Mouse (Mus musculus) adrenal gland, postnatal 36 days (tissue): ENCODE measurements at regions not wholly inside any gene's neighbourhood (a gene's known extent, or its start where the extent isn't known, plus 50 kb on each side); places are given as distances from the start of the nearest gene placed in this dataset.
A peak's percentile ranks its signal among the peaks of the same experiment; 100 is the strongest.

Experiments
- DNase-seq, 2 experiments: peaks; one replicate each; pipeline ENCODE4 v3.0.0; 2021; ENCODE audit warnings: mixed read lengths in 1 of 2

- no peak for DNase-seq
These were observed 52.4 kb upstream of the Mfge8 start for GRCm38 (mm10) chr7:79201246-79201645.

- peak; percentile 59 to 68 for DNase-seq
These were observed 53.5 kb upstream of the Mfge8 start for GRCm38 (mm10) chr7:79202336-79202735.

- no peak for DNase-seq
These were observed 54.6 kb upstream of the Mfge8 start for GRCm38 (mm10) chr7:79203481-79203880.

- no peak for DNase-seq
These were observed 58.3 kb upstream of the Mfge8 start for GRCm38 (mm10) chr7:79207140-79207539.

DNA sequence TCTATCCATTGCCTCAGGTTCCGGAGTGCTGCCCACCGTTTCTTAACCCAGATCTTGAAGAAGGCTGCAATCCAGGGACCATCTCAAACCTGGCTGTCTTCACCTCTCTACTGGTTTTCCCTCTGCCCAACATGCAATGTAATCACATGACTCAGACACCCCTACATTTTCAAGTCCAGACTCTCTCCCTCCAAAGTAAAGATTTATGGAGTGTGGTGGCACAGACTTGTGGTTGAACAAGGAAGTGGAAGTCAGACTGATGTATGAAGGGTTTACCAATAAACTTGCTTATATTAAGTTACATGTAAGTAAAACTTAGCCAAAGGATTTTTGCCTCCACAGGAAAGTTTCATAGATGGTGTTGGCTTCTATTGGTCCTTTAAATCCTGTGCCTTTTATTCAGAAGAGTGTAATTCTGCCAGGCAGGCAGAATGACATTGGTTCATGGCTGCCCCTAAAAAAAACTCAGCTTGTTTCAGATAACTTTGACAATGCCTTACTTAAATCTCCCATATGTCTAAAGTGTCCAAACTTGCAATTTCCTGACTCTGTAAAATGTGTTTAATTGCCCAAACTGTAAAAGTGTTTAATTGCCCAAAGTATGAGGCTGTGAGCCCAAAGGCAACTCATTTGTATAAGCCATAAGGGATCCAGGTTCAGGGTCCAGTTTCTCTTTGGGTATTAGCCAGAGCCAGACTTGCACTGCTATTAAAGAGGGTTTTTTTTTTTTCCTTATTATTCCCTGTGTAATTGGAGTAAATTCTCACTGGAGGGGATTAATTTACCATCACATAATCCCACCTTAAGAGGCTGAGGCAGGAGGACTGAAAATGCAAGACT, 61.7 kb upstream of the Mfge8 start:
- DNase-seq, result no peak

DNA sequence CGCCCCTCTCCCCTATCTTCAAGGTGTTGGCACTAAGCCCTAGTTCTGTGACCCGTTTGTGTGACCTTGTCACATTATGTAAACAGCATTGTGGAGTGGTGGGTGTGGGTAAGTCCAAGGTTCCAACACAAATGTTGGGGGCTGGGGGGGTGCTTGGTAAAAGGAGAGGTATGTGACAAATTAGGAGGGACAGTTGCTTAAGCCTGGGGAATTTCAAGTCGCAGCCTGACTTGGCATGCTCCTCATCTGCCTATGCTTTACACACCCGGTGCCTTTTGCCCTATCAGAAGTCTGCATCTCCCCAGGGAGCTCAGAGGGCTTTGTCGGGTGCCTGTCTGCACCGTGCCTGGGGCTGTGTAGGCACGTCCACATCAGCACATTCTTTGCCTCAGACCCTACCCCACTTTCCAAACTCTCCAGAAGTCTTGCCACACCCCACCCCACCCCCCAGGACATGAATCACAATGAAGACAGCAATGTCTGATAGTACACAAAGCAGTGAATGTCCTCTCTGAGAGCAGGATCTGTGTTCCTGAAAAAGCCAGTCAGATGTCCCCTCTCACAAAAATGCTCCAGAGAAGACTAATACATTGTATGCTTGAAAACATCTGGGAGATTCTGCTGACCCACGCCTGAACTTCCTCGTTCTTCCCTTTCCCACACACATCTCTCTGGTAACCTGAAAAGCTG, 61.6 kb upstream of the Abhd2 start:
- DNase-seq, result peak; percentile 19 to 41

DNA sequence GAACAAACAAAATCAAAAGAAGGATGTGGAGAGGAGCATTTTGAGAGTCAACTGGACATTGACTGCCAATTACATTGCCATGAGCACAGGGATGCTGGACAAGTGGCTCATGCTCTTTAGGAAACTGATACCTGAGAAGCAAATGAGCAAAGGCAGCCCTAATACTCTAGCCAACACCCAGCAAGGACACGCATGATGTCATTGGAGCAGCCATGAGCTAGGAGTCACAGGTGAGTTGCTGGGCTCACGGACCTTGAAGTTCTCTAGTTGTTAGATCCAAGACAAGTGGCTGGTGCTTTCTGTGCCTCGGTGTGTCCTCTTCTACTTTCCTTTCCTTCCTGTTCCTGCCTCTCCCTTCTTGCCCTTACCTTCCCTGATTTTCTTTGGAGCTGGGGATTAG, 60.8 kb upstream of the Abhd2 start:
- DNase-seq, result no peak

- DNase-seq, result no peak
These were observed 58.0 kb upstream of the Abhd2 start for GRCm38 (mm10) chr7:79215001-79215400.

GRCm38 (mm10) chr7:79217232-79217631, 55.8 kb upstream of the Abhd2 start:
- DNase-seq, result no peak

DNA sequence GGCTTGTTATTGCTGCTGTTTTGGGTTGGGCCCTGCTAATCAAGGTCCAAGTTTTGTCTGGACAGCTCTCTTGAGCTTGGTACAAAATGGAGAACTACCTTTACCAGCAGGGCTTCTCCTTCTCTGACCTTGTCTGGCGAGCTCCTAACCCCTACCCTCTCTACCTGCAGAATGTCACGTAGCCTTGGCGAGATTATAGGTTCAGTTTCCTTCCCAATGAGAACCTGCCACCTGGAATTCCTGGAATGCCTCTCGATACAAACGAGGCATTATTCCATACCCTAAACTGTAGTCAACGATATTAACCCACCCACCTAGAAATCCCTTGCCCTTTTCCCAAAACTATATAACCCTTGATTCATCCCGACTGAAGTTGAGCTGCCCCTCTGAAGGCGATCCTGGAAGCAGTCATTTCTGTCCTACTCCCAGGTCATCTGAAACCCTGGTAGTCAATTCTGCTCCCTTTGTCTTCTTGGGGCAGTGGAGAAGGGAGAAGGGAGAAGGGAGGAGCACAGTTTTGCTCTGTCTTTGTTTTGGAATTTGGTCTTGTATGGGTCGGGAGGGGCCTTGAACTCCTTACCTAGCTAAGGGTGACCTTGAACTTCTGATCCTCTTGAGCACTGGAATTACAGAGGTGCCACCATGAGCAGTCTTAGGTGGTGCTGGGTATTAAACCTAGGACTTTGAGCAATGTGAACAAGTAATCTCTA, 50.2 kb upstream of the Abhd2 start:
- DNase-seq, result no peak
